Mouse (Mus musculus) bone marrow, adult 2 months (tissue): ENCODE measurements around the gene Casp9.

Experiments used
- CTCF ChIP-seq: fragments of 200-500 bp; IDR thresholded peaks from 2 replicates; pipeline ENCODE4 v1.5.1; 2011; ENCODE audit warnings: low read length, control low read depth; ENCODE audit not compliant: control insufficient read depth, insufficient read depth
- POLR2A ChIP-seq: fragments of 200-500 bp; IDR thresholded peaks from 2 replicates; pipeline ENCODE4 v1.6.1; 2011; ENCODE audit warnings: low read depth, mild to moderate bottlenecking, control low read depth, low read length, borderline replicate concordance; ENCODE audit not compliant: control insufficient read depth

- no peak for TF ChIP-seq CTCF
- TF ChIP-seq POLR2A: no peak
Observed at GRCm38 (mm10) chr4:141863726-141864280, 70.4 kb downstream of the Casp9 start.
